In the genomic region with DNA sequence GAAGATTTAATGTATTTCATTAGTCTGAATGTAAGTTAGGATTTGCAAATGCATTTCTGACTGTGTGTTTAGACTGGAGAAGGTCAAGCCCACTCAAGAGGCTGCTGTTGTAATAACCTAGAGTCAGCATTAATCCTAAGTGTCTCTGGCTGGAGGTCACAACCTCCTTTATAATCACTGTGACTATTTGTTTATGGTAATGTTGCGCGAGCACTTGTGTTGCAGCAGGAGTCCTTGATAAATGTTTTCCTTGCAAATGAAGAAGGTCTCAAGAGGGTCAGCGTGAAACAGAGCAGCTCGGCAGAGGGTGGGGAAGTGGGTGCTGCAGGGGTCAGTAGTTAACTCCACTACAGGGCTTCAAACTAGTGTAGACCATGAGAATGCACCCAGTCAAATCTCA, we compare ENCODE assay signal across 22 mouse cellular contexts. TPM values are rescaled to one million over a fixed set of nuclear protein-coding genes. Genes with fewer than 3 reads are reported as not detected.
DNase-seq lines count a peak whose midpoint lies in the region; ATAC-seq and TF ChIP-seq lines count a peak whose summit lies in the region.
"Had no signal": no experiment of that assay in that cellular context is flagged by ENCODE, and none has a peak within 500 bp of the region (broad histone marks: within the 10 kb centered on the region; RNA-seq: fewer than 3 reads in every experiment).

No protein-coding gene starts in this region.

- no peak overlapping the region for H3K4me3 ChIP-seq in kidney, postnatal 0 days (replicated peaks; ENCODE audit: low read depth, low read length)
- H3K4me3 ChIP-seq in lung, postnatal 0 days (ENCODE audit: low read depth, low read length), result no peak overlapping the region
- H3K4me3 ChIP-seq: forebrain, embryonic 10.5 days; heart, embryonic 12.5 days; heart, embryonic 15.5 days; hindbrain, embryonic 10.5 days; hindbrain, embryonic 13.5 days had no signal

- DNase-seq in kidney, postnatal 0 days (ENCODE audit: low spot score), result peak; percentile 47
- no peak for DNase-seq in kidney, postnatal 36 days
- DNase-seq in lung, postnatal 0 days (ENCODE audit: low spot score), result peak; percentile 70
- DNase-seq in lung, postnatal 10 days, result no peak
- DNase-seq in lung, postnatal 36 days, result peak; percentile 58
- peak; percentile 44 for DNase-seq in yolk sac, embryonic 10.5 days (ENCODE audit: low spot score)
- DNase-seq: adrenal gland, postnatal 10 days; adrenal gland, postnatal 36 days; cerebellum, adult 18-20 months; cerebellum, adult 9-10 months; cerebellum, postnatal 14 days; gastrocnemius, postnatal 25 days; heart, adult 18-20 months; heart, postnatal 10 days; heart, postnatal 36 days had no signal

- no peak overlapping the region for H3K27ac ChIP-seq in kidney, postnatal 0 days
- no peak overlapping the region for H3K27ac ChIP-seq in lung, postnatal 0 days (ENCODE audit: low read length)
- H3K27ac ChIP-seq: forebrain, embryonic 10.5 days; heart, embryonic 15.5 days; hindbrain, embryonic 10.5 days; hindbrain, embryonic 13.5 days had no signal

- ATAC-seq in kidney, postnatal 0 days (replicated peaks; ENCODE audit: low FRiP score, low read depth), result no peak
- ATAC-seq in lung, postnatal 0 days, result no peak
- ATAC-seq: CD4-positive, CD25-positive, alpha-beta regulatory T cell, adult 4 months; hindbrain, embryonic 16.5 days had no signal

- peaks cover 9% of the 10 kb centered on the region for H3K9me3 ChIP-seq in kidney, postnatal 0 days (replicated peaks; ENCODE audit: low read length)
- H3K9me3 ChIP-seq in lung, postnatal 0 days (ENCODE audit: low read length), result peaks cover 4% of the 10 kb centered on the region; the same call in 1 of the 2 replicates
- H3K9me3 ChIP-seq: heart, embryonic 15.5 days had no signal

- WGBS in kidney, postnatal 0 days, result 43% methylated on average over 4 of the region's 4 CpGs
- 23% methylated on average over 4 of the region's 4 CpGs for WGBS in lung, postnatal 0 days

- TF ChIP-seq EP300 in lung, postnatal 0 days (IDR thresholded peaks at IDR 0.05), result peak; percentile 15; the same call in 1 of the 2 replicates

- H3K4me2 ChIP-seq in kidney, postnatal 0 days (ENCODE audit: low read length), result no peak overlapping the region
- H3K4me2 ChIP-seq in lung, postnatal 0 days (replicated peaks; ENCODE audit: low read depth, low read length), result no peak overlapping the region
- H3K4me2 ChIP-seq: heart, embryonic 12.5 days; heart, embryonic 15.5 days; hindbrain, embryonic 13.5 days had no signal

- no peaks in the 10 kb centered on the region for H3K27me3 ChIP-seq in kidney, postnatal 0 days (ENCODE audit: insufficient read depth, low read length)
- no peaks in the 10 kb centered on the region for H3K27me3 ChIP-seq in lung, postnatal 0 days (replicated peaks; ENCODE audit: insufficient read depth, low read length)
- H3K27me3 ChIP-seq: heart, embryonic 12.5 days; heart, embryonic 15.5 days; hindbrain, embryonic 13.5 days had no signal

- H3K9ac ChIP-seq in kidney, postnatal 0 days (ENCODE audit: low read depth, low read length), result no peak overlapping the region
- H3K9ac ChIP-seq in lung, postnatal 0 days (replicated peaks; ENCODE audit: low read depth), result no peak overlapping the region
- H3K9ac ChIP-seq: heart, embryonic 12.5 days; heart, embryonic 15.5 days; hindbrain, embryonic 13.5 days had no signal

- TF ChIP-seq CTCF in kidney, postnatal 0 days (IDR thresholded peaks at IDR 0.05; ENCODE audit: low read depth), result no peak
- no peak for TF ChIP-seq CTCF in lung, postnatal 0 days (IDR thresholded peaks at IDR 0.05)

- no peaks in the 10 kb centered on the region for H3K36me3 ChIP-seq in kidney, postnatal 0 days (ENCODE audit: insufficient read depth, low read length)
- H3K36me3 ChIP-seq in lung, postnatal 0 days (ENCODE audit: insufficient read depth, low read length), result no peaks in the 10 kb centered on the region

- H3K4me1 ChIP-seq in kidney, postnatal 0 days (replicated peaks; ENCODE audit: insufficient read depth, low read length), result peaks cover 8% of the 10 kb centered on the region
- H3K4me1 ChIP-seq in lung, postnatal 0 days (ENCODE audit: insufficient read depth, low read depth, low read length), result peaks cover 2% of the 10 kb centered on the region; the same call in 1 of the 2 replicates

RNA-seq across cellular contexts. Expression of a gene that starts 57.1 kb away (rescaled TPM):
- polyA plus RNA-seq in kidney, postnatal 0 days (2015; fragmentation: Nextera tagmentation; extraction: Ambion mirVana), result 15.5 and 21.4 TPM in 2 replicates
- 58.2 and 66.2 TPM in 2 replicates for polyA plus RNA-seq in lung, postnatal 0 days (2015; fragmentation: Nextera tagmentation; extraction: Ambion mirVana)

Comparison
In these comparisons a context has a peak if more than half of its experiments do, and no peak if none do; other contexts are left out.
1. DNase-seq: peak in kidney, postnatal 0 days (single experiment), lung, postnatal 0 days (single experiment), lung, postnatal 36 days (single experiment) and yolk sac, embryonic 10.5 days (single experiment); none in kidney, postnatal 36 days (0 of 2) and lung, postnatal 10 days (single experiment).